Comparison of ENCODE assay signal across 30 mouse cellular contexts in genomic region chr16:36492420-36492819, GRCm38 (mm10). TPM values are rescaled to one million over a fixed set of nuclear protein-coding genes. Genes with fewer than 3 reads are reported as not detected.
A peak's percentile ranks its signal among the peaks of the same experiment; 100 is the strongest.
DNase-seq lines count a peak whose midpoint lies in the region; ATAC-seq and TF ChIP-seq lines count a peak whose summit lies in the region.
"Had no signal": no experiment of that assay in that cellular context is flagged by ENCODE, and none has a peak within 500 bp of the region (broad histone marks: within the 10 kb centered on the region; RNA-seq: fewer than 3 reads in every experiment).

No protein-coding gene starts in this region.

- no peaks in the 10 kb centered on the region for H3K27me3 ChIP-seq in kidney, embryonic 14.5 days (ENCODE audit: control insufficient read depth, insufficient read depth, low read length)
- no peaks in the 10 kb centered on the region for H3K27me3 ChIP-seq in kidney, embryonic 16.5 days (ENCODE audit: insufficient read depth, low read length)
- H3K27me3 ChIP-seq in Patski, result no peaks in the 10 kb centered on the region
- H3K27me3 ChIP-seq: embryonic facial prominence, embryonic 12.5 days; embryonic facial prominence, embryonic 15.5 days; hindbrain, embryonic 12.5 days had no signal

- in situ Hi-C loops in Patski (cut with MboI; ENCODE audit: low pct_unique_long_range_greater_than_20kb), result no loop called here

- H3K36me3 ChIP-seq in kidney, embryonic 14.5 days (ENCODE audit: control insufficient read depth, insufficient read depth, low read length), result no peaks in the 10 kb centered on the region
- H3K36me3 ChIP-seq in kidney, embryonic 16.5 days (ENCODE audit: insufficient read depth, low read length), result no peaks in the 10 kb centered on the region
- H3K36me3 ChIP-seq: embryonic facial prominence, embryonic 12.5 days; embryonic facial prominence, embryonic 15.5 days; hindbrain, embryonic 12.5 days had no signal

- DNase-seq in kidney, adult 11 months, result peak; percentile 66
- peak; percentile 39 to 71 for DNase-seq in kidney, adult 8-10 months
- DNase-seq in Patski (ENCODE audit: low read depth, low spot score), result no peak
- peak; percentile 43 to 62 for DNase-seq in kidney, postnatal 36 days
- DNase-seq: adrenal gland, postnatal 10 days; adrenal gland, postnatal 36 days; cerebellum, adult 18-20 months; cerebellum, adult 9-10 months; cerebellum, postnatal 25 days; gastrocnemius, adult 2 months; gastrocnemius, postnatal 14 days; heart, adult 11 months had no signal

- no peak for ATAC-seq in kidney, embryonic 14.5 days (ENCODE audit: low FRiP score, low TSS enrichment)
- ATAC-seq in kidney, embryonic 16.5 days (ENCODE audit: low FRiP score, low TSS enrichment), result no peak
- ATAC-seq in Patski, result peak; percentile 55
- no peak for ATAC-seq in megakaryocyte, adult 5-6 weeks (ENCODE audit: poor library complexity, severe bottlenecking)
- ATAC-seq: forebrain, embryonic 14.5 days had no signal

- no peak overlapping the region for H3K4me3 ChIP-seq in kidney, embryonic 14.5 days (ENCODE audit: low read length)
- H3K4me3 ChIP-seq in kidney, embryonic 16.5 days (ENCODE audit: low read length), result no peak overlapping the region
- H3K4me3 ChIP-seq: embryonic facial prominence, embryonic 12.5 days; embryonic facial prominence, embryonic 15.5 days; gastrocnemius, adult 2 months; hindbrain, embryonic 12.5 days had no signal

- H3K9ac ChIP-seq in kidney, embryonic 14.5 days (ENCODE audit: low read depth, low read length), result no peak overlapping the region
- H3K9ac ChIP-seq in kidney, embryonic 16.5 days (replicated peaks; ENCODE audit: low read length), result no peak overlapping the region
- H3K9ac ChIP-seq: embryonic facial prominence, embryonic 12.5 days; embryonic facial prominence, embryonic 15.5 days; forebrain, postnatal 0 days; hindbrain, embryonic 12.5 days had no signal

- H3K4me2 ChIP-seq in kidney, embryonic 14.5 days (replicated peaks; ENCODE audit: low read depth, low read length), result no peak overlapping the region
- H3K4me2 ChIP-seq in kidney, embryonic 16.5 days (replicated peaks; ENCODE audit: low read depth, low read length), result no peak overlapping the region
- H3K4me2 ChIP-seq: embryonic facial prominence, embryonic 12.5 days; embryonic facial prominence, embryonic 15.5 days; heart, embryonic 11.5 days; hindbrain, embryonic 12.5 days had no signal

- H3K27ac ChIP-seq in kidney, embryonic 14.5 days (ENCODE audit: low read depth, low read length), result no peak overlapping the region
- H3K27ac ChIP-seq in kidney, embryonic 16.5 days (ENCODE audit: low read length), result no peak overlapping the region
- H3K27ac ChIP-seq: embryonic facial prominence, embryonic 12.5 days; embryonic facial prominence, embryonic 15.5 days; gastrocnemius, adult 2 months; hindbrain, embryonic 12.5 days had no signal

- WGBS in kidney, embryonic 14.5 days, result 91% methylated on average over 1 of the region's 1 CpGs
- 48% methylated on average over 1 of the region's 1 CpGs for WGBS in kidney, embryonic 16.5 days

- POLR2A ChIA-PET in Patski (lab: Charles Lee), result no interaction called here

- CTCF ChIA-PET in Patski (lab: Charles Lee), result no interaction called here

- no peak for TF ChIP-seq CTCF in Patski (IDR thresholded peaks at IDR 0.05)

- H3K9me3 ChIP-seq in kidney, embryonic 14.5 days (ENCODE audit: control insufficient read depth, low read length), result no peaks in the 10 kb centered on the region
- H3K9me3 ChIP-seq in kidney, embryonic 16.5 days (ENCODE audit: low read length), result no peaks in the 10 kb centered on the region
- H3K9me3 ChIP-seq: embryonic facial prominence, embryonic 12.5 days; embryonic facial prominence, embryonic 15.5 days; hindbrain, embryonic 12.5 days had no signal

- no peaks in the 10 kb centered on the region for H3K4me1 ChIP-seq in kidney, embryonic 14.5 days (ENCODE audit: control insufficient read depth, insufficient read depth, low read length)
- H3K4me1 ChIP-seq in kidney, embryonic 16.5 days (ENCODE audit: insufficient read depth, low read length), result peaks cover 8% of the 10 kb centered on the region; the same call in 1 of the 2 replicates
- H3K4me1 ChIP-seq: embryonic facial prominence, embryonic 12.5 days; embryonic facial prominence, embryonic 15.5 days; hindbrain, embryonic 12.5 days had no signal

RNA-seq across cellular contexts. Expression of gene Stfa3, which starts 37.2 kb away (rescaled TPM):
- polyA plus RNA-seq in kidney, embryonic 14.5 days (2014; fragmentation: Nextera tagmentation; extraction: Ambion mirVana), result not detected in 2 replicates
- 0.85 and 0.91 TPM in 2 replicates for polyA plus RNA-seq in kidney, embryonic 16.5 days (2015; fragmentation: Nextera tagmentation; extraction: Ambion mirVana)
- polyA plus RNA-seq in Patski (2021), result not detected
- 15.1 and 18.2 TPM in 2 replicates for total RNA-seq in megakaryocyte, adult 5-6 weeks (2015)
- 14.5 and 18.9 TPM in 2 replicates for total RNA-seq in megakaryocyte, adult 5-6 weeks (2017)
- total RNA-seq: adrenal gland, adult 18-20 months; adrenal gland, postnatal 36 days; common myeloid progenitor, adult 5-6 weeks; ES-E14; forebrain, postnatal 0 days; gastrocnemius, adult 2 months; gastrocnemius, postnatal 14 days; heart, adult 8-10 months; heart, postnatal 25 days; hematopoietic stem cell, adult 5-6 weeks had no signal
- polyA plus RNA-seq: forebrain, embryonic 11.5 days; forebrain, embryonic 14.5 days; forebrain, postnatal 0 days; frontal cortex, adult 2 months; heart, embryonic 11.5 days; heart, embryonic 14.5 days had no signal
